Mouse (Mus musculus): ENCODE data around the gene Rgs9. TPM values are rescaled to one million over a fixed set of nuclear protein-coding genes. Genes with fewer than 3 reads are reported as not detected.

Rgs9 gene
- polyA plus RNA-seq, 1 experiment from 2014 or later = 2.8 TPM

DNA sequence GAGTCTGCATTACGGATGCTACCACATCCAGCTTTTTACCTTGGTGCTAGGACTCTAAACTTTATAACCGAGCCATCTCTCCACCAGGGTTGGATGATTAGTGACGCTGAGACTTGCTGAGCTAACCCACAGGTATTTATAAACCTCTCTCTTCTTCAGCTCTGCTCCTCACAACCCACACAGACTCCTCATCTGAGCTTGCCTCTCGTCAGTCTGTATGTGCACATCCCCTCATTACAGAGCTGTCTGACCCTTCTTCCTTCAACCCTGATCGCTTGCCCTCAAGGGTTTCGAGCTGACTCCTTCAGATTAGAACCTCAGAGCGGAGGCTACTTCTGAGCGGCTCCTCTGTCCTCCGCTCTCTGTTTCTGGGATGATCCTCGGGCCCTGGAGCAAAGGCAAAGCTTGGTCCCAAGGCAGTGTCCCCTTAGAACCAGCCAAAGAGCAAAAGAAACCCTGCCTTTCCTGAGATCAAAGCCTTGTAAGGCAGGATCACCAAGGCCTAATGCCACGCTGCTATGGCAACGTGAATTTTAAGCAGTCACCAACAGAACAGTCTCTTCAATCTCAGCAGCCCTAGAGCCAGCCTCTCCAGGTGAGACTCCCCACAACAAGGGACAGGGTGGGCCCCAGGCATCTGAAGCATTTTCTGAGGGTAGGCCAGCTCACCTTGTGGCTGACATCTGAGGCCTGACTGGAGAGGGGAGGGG is 79.9 kb downstream of the Rgs9 start:
- Histone ChIP-seq H3K4me3 (ENCODE audit: low read depth, low read length) (no peak overlapping the region), H3K36me3 (ENCODE audit: control insufficient read depth, insufficient read depth) (no peaks in the 10 kb centered on the region), H3K4me1 (replicated peaks; ENCODE audit: control insufficient read depth, insufficient read depth, low read length) (no peaks in the 10 kb centered on the region), H3K27me3 (replicated peaks; ENCODE audit: control insufficient read depth, insufficient read depth, low read length) (no peaks in the 10 kb centered on the region), H3K9me3 (ENCODE audit: control insufficient read depth) (no peaks in the 10 kb centered on the region), H3K4me2 (replicated peaks; ENCODE audit: low read depth) (no peak overlapping the region), H3K9ac (ENCODE audit: low read depth, low read length) (no peak overlapping the region), H3K27ac (ENCODE audit: low read depth, low read length) (no peak overlapping the region)
- WGBS = 67% methylated on average over 12 of the region's 12 CpGs
- TF ChIP-seq CTCF (IDR thresholded peaks at IDR 0.05; ENCODE audit: low read depth) = no peak
- no peak for ATAC-seq

DNA sequence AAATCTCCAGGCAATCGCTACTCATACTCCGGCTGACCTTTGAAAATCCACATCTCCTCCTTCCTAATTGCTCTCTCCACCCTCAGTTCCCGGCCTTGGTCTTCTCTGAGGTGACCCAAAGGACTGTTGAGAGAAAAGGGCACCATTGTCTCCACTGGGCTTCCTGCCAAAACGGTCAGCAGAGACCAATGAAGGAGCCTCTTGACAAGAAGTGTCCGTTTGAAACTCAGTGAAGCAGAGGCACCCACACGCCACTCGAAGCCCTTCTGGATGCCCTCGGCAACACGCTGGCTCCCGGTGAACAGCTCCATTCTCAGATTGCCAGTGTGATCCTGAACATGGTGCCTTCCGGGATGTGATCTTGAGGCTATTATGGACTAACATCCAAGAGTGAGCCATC is 87.2 kb downstream of the Rgs9 start:
- Histone ChIP-seq H3K27ac (ENCODE audit: low read depth, low read length) (no peak overlapping the region), H3K9ac (ENCODE audit: low read depth, low read length) (no peak overlapping the region), H3K27me3 (replicated peaks; ENCODE audit: control insufficient read depth, insufficient read depth, low read length) (no peaks in the 10 kb centered on the region), H3K9me3 (ENCODE audit: control insufficient read depth) (no peaks in the 10 kb centered on the region), H3K36me3 (ENCODE audit: control insufficient read depth, insufficient read depth) (no peaks in the 10 kb centered on the region), H3K4me3 (ENCODE audit: low read depth, low read length) (no peak overlapping the region), H3K4me1 (replicated peaks; ENCODE audit: control insufficient read depth, insufficient read depth, low read length) (no peaks in the 10 kb centered on the region), H3K4me2 (replicated peaks; ENCODE audit: low read depth) (no peak overlapping the region)
- WGBS = 60% methylated on average over 11 of the region's 11 CpGs
- no peak for ATAC-seq
- TF ChIP-seq CTCF (IDR thresholded peaks at IDR 0.05; ENCODE audit: low read depth) = no peak

DNA sequence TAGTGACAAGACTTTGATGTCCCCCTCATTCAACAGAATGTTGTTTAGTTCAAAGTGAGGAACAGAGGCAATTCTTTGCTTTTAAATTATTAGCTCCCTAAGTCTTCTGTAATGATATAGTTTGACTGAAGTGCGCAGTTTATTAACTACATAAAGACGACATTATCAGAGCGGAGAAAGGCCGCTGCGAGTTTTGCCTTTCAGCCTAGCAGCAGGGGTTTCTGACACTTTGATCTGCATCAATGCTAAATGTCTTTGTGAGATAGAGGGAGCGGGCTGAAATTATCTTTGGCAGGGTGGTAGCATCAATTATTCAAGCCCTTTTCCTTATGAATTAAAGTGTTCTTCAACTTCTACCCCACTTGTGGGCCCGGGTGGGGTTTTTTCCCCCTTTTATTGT is 87.6 kb downstream of the Rgs9 start:
- no peak overlapping the region for H3K4me3 ChIP-seq (ENCODE audit: low read depth, low read length)
- no peaks in the 10 kb centered on the region for H3K36me3 ChIP-seq (ENCODE audit: control insufficient read depth, insufficient read depth)
- H3K9ac ChIP-seq (ENCODE audit: low read depth, low read length) = no peak overlapping the region
- H3K27me3 ChIP-seq (replicated peaks; ENCODE audit: control insufficient read depth, insufficient read depth, low read length) = no peaks in the 10 kb centered on the region
- H3K4me1 ChIP-seq (replicated peaks; ENCODE audit: control insufficient read depth, insufficient read depth, low read length) = no peaks in the 10 kb centered on the region
- no peak for TF ChIP-seq CTCF (IDR thresholded peaks at IDR 0.05; ENCODE audit: low read depth)
- no peak overlapping the region for H3K4me2 ChIP-seq (replicated peaks; ENCODE audit: low read depth)
- WGBS = 68% methylated on average over 7 of the region's 7 CpGs
- H3K27ac ChIP-seq (ENCODE audit: low read depth, low read length) = no peak overlapping the region
- ATAC-seq = no peak
- no peaks in the 10 kb centered on the region for H3K9me3 ChIP-seq (ENCODE audit: control insufficient read depth)

- Histone ChIP-seq H3K4me1 (replicated peaks; ENCODE audit: control insufficient read depth, insufficient read depth, low read length) (no peaks in the 10 kb centered on the region), H3K36me3 (ENCODE audit: control insufficient read depth, insufficient read depth) (no peaks in the 10 kb centered on the region), H3K27ac (ENCODE audit: low read depth, low read length) (no peak overlapping the region), H3K9me3 (ENCODE audit: control insufficient read depth) (no peaks in the 10 kb centered on the region), H3K27me3 (replicated peaks; ENCODE audit: control insufficient read depth, insufficient read depth, low read length) (no peaks in the 10 kb centered on the region), H3K9ac (ENCODE audit: low read depth, low read length) (no peak overlapping the region), H3K4me2 (replicated peaks; ENCODE audit: low read depth) (no peak overlapping the region), H3K4me3 (ENCODE audit: low read depth, low read length) (no peak overlapping the region)
- TF ChIP-seq CTCF (IDR thresholded peaks at IDR 0.05; ENCODE audit: low read depth) = no peak
- no peak for ATAC-seq
- 33% methylated on average over 13 of the region's 13 CpGs for WGBS
Observed at GRCm38 (mm10) chr11:109206732-109207131, 91.2 kb downstream of the Rgs9 start.

GRCm38 (mm10) chr11:109206028-109206427 is 91.9 kb downstream of the Rgs9 start:
- no peak overlapping the region for H3K4me3 ChIP-seq (ENCODE audit: low read depth, low read length)
- H3K27me3 ChIP-seq (replicated peaks; ENCODE audit: control insufficient read depth, insufficient read depth, low read length) = no peaks in the 10 kb centered on the region
- no peak for ATAC-seq
- H3K9me3 ChIP-seq (ENCODE audit: control insufficient read depth) = no peaks in the 10 kb centered on the region
- no peaks in the 10 kb centered on the region for H3K36me3 ChIP-seq (ENCODE audit: control insufficient read depth, insufficient read depth)
- TF ChIP-seq CTCF (IDR thresholded peaks at IDR 0.05; ENCODE audit: low read depth) = no peak
- H3K4me1 ChIP-seq (replicated peaks; ENCODE audit: control insufficient read depth, insufficient read depth, low read length) = no peaks in the 10 kb centered on the region
- H3K4me2 ChIP-seq (replicated peaks; ENCODE audit: low read depth) = no peak overlapping the region
- no peak overlapping the region for H3K9ac ChIP-seq (ENCODE audit: low read depth, low read length)
- 91% methylated on average over 1 of the region's 1 CpGs for WGBS
- H3K27ac ChIP-seq (ENCODE audit: low read depth, low read length) = no peak overlapping the region

DNA sequence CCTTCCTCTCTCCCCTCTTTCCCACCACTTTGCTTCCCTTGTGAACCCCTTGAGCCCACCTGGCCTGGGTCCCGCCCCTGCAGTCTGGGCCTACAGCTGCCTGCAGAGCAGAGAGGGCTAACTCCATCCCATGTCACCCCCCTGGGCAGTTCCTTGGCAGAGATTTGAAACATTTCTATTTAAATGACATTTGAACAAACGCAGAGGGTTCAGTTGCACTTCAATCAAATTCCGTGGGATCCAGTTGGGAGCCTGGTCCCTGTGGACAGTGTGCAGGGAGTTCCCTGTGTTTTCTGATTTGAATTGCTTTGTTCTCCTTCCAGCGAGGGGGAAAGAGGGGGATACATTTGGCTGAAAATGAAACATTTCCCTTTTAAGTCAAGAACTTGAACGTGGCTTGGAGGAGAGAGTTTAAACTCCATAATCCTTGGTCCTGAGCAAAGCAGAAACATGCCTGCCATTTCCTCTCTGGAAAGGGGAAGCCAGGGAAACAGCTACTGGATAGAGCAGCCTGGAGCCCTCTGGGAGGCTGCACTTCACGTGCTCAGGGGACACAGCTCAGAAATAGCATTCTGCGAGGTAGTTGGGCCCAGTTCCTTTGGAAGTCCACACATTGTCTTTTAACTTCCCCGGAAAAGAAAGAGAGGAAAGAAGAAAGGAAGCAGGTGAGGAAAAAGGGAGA is 98.2 kb downstream of the Rgs9 start:
- ATAC-seq = no peak
- Histone ChIP-seq H3K4me1 (replicated peaks; ENCODE audit: control insufficient read depth, insufficient read depth, low read length) (no peaks in the 10 kb centered on the region), H3K36me3 (ENCODE audit: control insufficient read depth, insufficient read depth) (no peaks in the 10 kb centered on the region), H3K4me2 (replicated peaks; ENCODE audit: low read depth) (no peak overlapping the region), H3K9me3 (ENCODE audit: control insufficient read depth) (no peaks in the 10 kb centered on the region), H3K4me3 (ENCODE audit: low read depth, low read length) (no peak overlapping the region), H3K9ac (ENCODE audit: low read depth, low read length) (no peak overlapping the region), H3K27me3 (replicated peaks; ENCODE audit: control insufficient read depth, insufficient read depth, low read length) (no peaks in the 10 kb centered on the region), H3K27ac (ENCODE audit: low read depth, low read length) (no peak overlapping the region)
- 49% methylated on average over 8 of the region's 8 CpGs for WGBS
- no peak for TF ChIP-seq CTCF (IDR thresholded peaks at IDR 0.05; ENCODE audit: low read depth)
